Mouse (Mus musculus) hindbrain, embryonic 13.5 days (tissue): ENCODE data around the gene Slc7a5. TPM values are rescaled to one million over a fixed set of nuclear protein-coding genes. Genes with fewer than 3 reads are reported as not detected.

Experiments
- ATAC-seq: fragments of 200-750 bp; cut with Nextera tagmentation; 2 replicates; pipeline ENCODE4 v1.8.0; 2017; ENCODE audit warnings: moderate TSS enrichment; ENCODE audit not compliant: low FRiP score
- H3K27ac ChIP-seq: fragments of 300-500 bp; sonication (generic); 2 replicates; pipeline ENCODE4 v1.5.1; 2015; ENCODE audit warnings: inconsistent platforms, mild to moderate bottlenecking, moderate library complexity
- H3K27me3 ChIP-seq: fragments of 300-500 bp; sonication (generic); 2 replicates; pipeline ENCODE4 v1.6.1; 2015; ENCODE audit warnings: mild to moderate bottlenecking, inconsistent platforms
- H3K36me3 ChIP-seq: fragments of 300-500 bp; sonication (generic); 2 replicates; pipeline ENCODE4 v1.6.1; 2015; ENCODE audit warnings: mild to moderate bottlenecking, inconsistent platforms
- H3K4me1 ChIP-seq: fragments of 300-500 bp; sonication (generic); replicated peaks from 2 replicates; pipeline ENCODE4 v1.6.1; 2015; ENCODE audit warnings: inconsistent platforms
- H3K4me2 ChIP-seq: fragments of 300-500 bp; sonication (generic); 2 replicates; pipeline ENCODE4 v1.6.1; 2015; ENCODE audit warnings: inconsistent platforms, mild to moderate bottlenecking, moderate library complexity
- H3K4me3 ChIP-seq: fragments of 300-500 bp; sonication (generic); 2 replicates; pipeline ENCODE4 v1.5.1; 2015; ENCODE audit warnings: mild to moderate bottlenecking, inconsistent platforms
- H3K9ac ChIP-seq: fragments of 300-500 bp; sonication (generic); 2 replicates; pipeline ENCODE4 v1.6.1; 2015; ENCODE audit warnings: mild to moderate bottlenecking, inconsistent platforms
- H3K9me3 ChIP-seq: fragments of 300-500 bp; sonication (generic); 2 replicates; pipeline ENCODE4 v1.6.1; 2016; ENCODE audit warnings: inconsistent platforms
- WGBS: fragments of 180-500 bp; shearing (Covaris S2); methylation state at CpG from one replicate; pipeline ENCODE4 v1.1.7; 2015; 5-methylcytosine and 5-hydroxymethylcytosine counted together
- polyA plus RNA-seq: library from polyadenylated mRNA; unstranded; fragments of >200 nt; fragmentation: Nextera tagmentation; extraction: Ambion mirVana; gene quantifications from 2 replicates; pipeline ENCODE4 v1.2.1, GENCODE M21; 2015

Gene Slc7a5
- polyA plus RNA-seq, 1 experiment from 2014 or later = 37.9 TPM

DNA sequence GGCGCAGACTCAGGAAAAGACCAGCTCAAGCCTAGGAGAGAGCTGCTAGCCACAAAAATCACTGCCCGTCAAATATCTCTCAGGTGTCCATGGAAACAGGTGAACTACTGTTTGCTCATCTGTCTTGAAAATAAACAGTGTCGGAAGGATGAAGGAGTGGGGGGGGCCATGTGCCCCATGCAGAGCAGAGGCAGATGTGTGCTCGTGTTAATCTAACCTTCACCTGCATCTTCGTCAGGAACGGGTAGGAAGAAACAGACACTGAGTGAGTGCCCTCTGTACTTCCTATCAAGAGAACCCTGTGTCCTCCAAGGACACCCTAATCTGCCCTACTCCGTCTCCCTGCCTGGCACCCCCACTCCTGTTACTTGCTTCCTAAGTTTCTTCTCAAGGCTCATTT lies 55.8 kb downstream of the Slc7a5 start:
- peaks cover 16% of the 10 kb centered on the region for H3K4me1 ChIP-seq
- H3K4me2 ChIP-seq = no peak overlapping the region
- no peaks in the 10 kb centered on the region for H3K9me3 ChIP-seq
- whole genome bisulfite sequencing = 56% methylated on average over 7 of the region's 7 CpGs
- H3K36me3 ChIP-seq = no peaks in the 10 kb centered on the region
- no peak overlapping the region for H3K27ac ChIP-seq
- 0 out of 2 replicates have a peak overlapping the region, but pooled peaks have one; percentile 63 for H3K9ac ChIP-seq
- no peak for ATAC-seq
- peaks cover 10% of the 10 kb centered on the region for H3K27me3 ChIP-seq
- H3K4me3 ChIP-seq = no peak overlapping the region

DNA sequence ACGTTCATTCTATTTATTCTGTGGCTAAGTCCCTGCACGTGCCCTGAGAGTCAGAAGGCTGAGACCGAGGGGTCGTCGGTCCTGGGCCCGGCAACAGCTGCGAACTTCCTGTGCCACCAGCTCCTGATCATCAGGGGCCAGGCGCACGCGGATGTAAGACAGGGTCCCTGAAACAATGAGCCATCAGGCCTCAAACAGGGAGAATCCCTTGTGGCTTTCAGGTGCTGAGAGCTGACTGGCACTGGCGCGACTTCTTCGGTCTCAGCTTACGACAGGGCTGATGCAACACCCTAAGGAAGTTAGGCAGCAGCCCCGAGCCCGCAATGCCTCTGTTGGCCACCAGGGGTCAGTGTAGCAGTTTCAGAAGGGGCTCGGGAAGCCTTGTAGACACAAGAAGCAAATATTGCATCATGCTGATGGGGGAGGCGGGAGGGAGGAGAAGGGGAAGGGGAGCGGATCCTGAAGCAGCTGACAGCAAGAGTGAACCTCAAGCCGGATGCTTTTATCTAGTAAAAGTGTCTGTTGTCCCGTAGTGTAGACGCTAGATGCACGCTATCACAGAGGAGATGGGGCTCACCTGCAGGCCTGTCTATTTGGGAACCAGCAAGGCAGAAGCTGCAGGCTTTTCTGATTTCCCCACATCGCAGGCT lies 56.5 kb downstream of the Slc7a5 start:
- Histone ChIP-seq H3K27ac (0 out of 2 replicates have a peak overlapping the region, but pooled peaks have one; percentile 4), H3K9me3 (no peaks in the 10 kb centered on the region), H3K4me3 (peak overlapping the region; percentile 9; the same call in 1 of the 2 replicates), H3K4me2 (peak overlapping the region; percentile 48), H3K4me1 (peaks cover 16% of the 10 kb centered on the region), H3K27me3 (peaks cover 10% of the 10 kb centered on the region), H3K9ac (peak overlapping the region; percentile 63; the same call in 1 of the 2 replicates), H3K36me3 (no peaks in the 10 kb centered on the region)
- 4% methylated on average over 24 of the region's 24 CpGs for WGBS
- ATAC-seq = peak; percentile 87

DNA sequence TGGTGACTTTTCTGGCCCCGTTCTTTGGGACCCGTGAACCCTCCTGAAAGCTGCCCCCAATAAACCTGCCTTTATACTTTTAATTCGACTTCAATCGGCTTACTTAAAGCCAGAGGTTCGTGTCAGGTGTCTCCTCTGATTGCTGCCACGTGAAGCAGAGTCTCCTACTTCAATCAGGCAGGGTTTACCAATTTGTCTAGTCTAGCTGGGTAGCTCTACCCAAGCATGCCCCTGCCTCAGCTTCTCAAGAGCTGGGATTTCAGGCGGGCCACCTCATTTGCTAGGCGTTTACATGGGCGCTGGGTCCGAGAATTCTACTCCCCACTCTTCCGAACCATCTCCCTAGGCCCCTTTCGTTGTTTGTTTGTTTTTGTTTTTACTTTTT lies 57.1 kb downstream of the Slc7a5 start:
- Histone ChIP-seq H3K27ac (no peak overlapping the region), H3K4me3 (no peak overlapping the region), H3K9me3 (no peaks in the 10 kb centered on the region), H3K36me3 (no peaks in the 10 kb centered on the region), H3K4me2 (peak overlapping the region; percentile 48), H3K9ac (peak overlapping the region; percentile 51; the same call in 1 of the 2 replicates), H3K4me1 (peaks cover 16% of the 10 kb centered on the region), H3K27me3 (peaks cover 10% of the 10 kb centered on the region)
- WGBS = 48% methylated on average over 12 of the region's 12 CpGs
- peak; percentile 17; the same call in 1 of the 2 replicates for ATAC-seq

DNA sequence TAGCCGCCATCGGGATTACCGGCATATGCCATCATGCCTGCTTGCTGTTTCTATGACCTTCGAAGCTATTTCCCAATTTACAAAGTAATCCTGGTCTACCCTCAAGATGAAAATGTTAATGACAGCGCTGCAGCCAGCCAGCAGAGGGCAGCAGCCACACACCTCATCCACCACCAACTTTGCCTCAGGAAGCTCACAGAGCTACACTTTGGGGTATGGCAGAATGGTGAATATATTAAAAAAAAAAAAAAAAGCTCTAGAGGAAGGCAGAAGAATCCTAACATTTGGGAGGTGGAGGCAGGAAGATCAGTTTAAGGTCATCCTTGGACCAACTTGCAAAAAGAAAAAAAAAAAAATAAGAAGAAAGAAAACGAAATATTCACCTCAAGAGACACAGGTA lies 57.5 kb downstream of the Slc7a5 start:
- Histone ChIP-seq H3K4me3 (no peak overlapping the region), H3K27me3 (peaks cover 10% of the 10 kb centered on the region), H3K4me2 (no peak overlapping the region), H3K4me1 (peaks cover 16% of the 10 kb centered on the region), H3K36me3 (no peaks in the 10 kb centered on the region), H3K27ac (no peak overlapping the region), H3K9ac (no peak overlapping the region), H3K9me3 (no peaks in the 10 kb centered on the region)
- no peak for ATAC-seq
- WGBS = 15% methylated on average over 6 of the region's 6 CpGs

DNA sequence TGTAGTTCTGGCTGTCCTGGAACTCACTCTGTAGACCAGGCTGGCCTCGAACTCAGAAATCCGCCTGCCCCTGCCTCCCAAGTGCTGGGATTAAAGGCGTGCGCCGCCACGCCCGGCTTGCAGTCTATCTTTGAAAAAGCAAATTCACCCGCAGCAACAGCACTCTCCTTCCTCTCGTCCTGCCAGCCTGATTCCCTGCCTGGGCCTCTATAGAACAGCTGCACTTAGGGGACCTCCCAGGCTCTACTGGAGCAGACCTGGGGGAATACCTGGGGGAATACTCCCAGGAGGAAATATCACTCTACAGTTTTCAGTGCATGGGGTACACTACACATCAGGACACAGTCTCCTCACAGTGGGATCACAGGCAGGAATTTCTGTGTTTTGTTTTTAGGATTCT lies 58.2 kb downstream of the Slc7a5 start:
- WGBS = 71% methylated on average over 9 of the region's 9 CpGs
- no peak overlapping the region for H3K4me2 ChIP-seq
- ATAC-seq = no peak

DNA sequence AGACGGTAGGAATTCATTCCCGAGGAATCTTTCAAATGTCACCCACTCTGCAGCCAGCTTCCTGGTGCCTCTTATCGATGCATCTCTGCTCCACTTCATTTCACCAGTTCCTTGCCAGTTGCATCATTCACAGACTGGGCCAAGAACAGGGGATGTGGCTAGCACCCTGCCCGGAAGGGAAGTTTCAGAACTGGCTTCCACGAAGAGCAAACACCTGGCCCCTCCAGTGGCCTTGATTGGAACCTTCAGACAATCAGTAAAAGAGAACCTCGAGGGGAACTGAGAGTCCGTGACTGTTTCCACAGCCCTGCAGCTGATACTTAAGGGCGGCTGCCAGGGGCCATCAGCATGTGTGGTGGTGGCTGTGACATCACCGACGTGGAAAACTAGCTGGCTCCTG lies 59.0 kb downstream of the Slc7a5 start:
- 72% methylated on average over 10 of the region's 10 CpGs for WGBS

More for the DNA sequence above, 58.2 kb downstream of the Slc7a5 start:
- no peak overlapping the region for H3K27ac ChIP-seq
- H3K4me1 ChIP-seq = peaks cover 16% of the 10 kb centered on the region
- no peak overlapping the region for H3K4me3 ChIP-seq
- no peaks in the 10 kb centered on the region for H3K9me3 ChIP-seq
- H3K9ac ChIP-seq = no peak overlapping the region
- H3K36me3 ChIP-seq = no peaks in the 10 kb centered on the region
- H3K27me3 ChIP-seq = peaks cover 10% of the 10 kb centered on the region

DNA sequence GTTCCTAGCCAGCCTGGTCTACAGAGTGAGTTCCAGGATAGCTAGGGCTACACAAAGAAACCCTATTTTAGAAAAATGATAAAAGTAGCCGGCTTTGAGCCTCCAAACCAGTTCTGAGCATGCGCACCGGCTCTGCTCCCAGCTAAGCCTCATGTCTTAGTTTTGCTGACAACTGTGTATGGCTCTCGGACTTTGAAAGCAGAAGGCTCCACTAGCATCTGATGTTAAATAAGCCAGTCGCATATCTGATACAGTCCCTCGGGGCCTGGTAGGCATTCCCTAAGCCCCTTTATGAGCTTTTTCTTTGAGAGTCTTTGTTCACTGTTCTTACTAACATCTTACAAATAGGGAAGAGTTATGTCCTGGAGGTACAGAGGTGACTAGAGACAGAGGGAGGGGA lies 59.5 kb downstream of the Slc7a5 start:
- Histone ChIP-seq H3K4me3 (no peak overlapping the region), H3K9me3 (no peaks in the 10 kb centered on the region), H3K36me3 (no peaks in the 10 kb centered on the region), H3K27ac (no peak overlapping the region), H3K4me2 (no peak overlapping the region), H3K4me1 (peaks cover 16% of the 10 kb centered on the region), H3K9ac (no peak overlapping the region), H3K27me3 (peaks cover 10% of the 10 kb centered on the region)
- no peak for ATAC-seq
- WGBS = 70% methylated on average over 6 of the region's 6 CpGs

More for the DNA sequence above, 59.0 kb downstream of the Slc7a5 start:
- no peaks in the 10 kb centered on the region for H3K9me3 ChIP-seq
- no peak overlapping the region for H3K9ac ChIP-seq
- H3K4me2 ChIP-seq = no peak overlapping the region
- no peaks in the 10 kb centered on the region for H3K36me3 ChIP-seq
- peaks cover 10% of the 10 kb centered on the region for H3K27me3 ChIP-seq
- peaks cover 16% of the 10 kb centered on the region for H3K4me1 ChIP-seq
- no peak for ATAC-seq
- H3K4me3 ChIP-seq = no peak overlapping the region
- no peak overlapping the region for H3K27ac ChIP-seq

DNA sequence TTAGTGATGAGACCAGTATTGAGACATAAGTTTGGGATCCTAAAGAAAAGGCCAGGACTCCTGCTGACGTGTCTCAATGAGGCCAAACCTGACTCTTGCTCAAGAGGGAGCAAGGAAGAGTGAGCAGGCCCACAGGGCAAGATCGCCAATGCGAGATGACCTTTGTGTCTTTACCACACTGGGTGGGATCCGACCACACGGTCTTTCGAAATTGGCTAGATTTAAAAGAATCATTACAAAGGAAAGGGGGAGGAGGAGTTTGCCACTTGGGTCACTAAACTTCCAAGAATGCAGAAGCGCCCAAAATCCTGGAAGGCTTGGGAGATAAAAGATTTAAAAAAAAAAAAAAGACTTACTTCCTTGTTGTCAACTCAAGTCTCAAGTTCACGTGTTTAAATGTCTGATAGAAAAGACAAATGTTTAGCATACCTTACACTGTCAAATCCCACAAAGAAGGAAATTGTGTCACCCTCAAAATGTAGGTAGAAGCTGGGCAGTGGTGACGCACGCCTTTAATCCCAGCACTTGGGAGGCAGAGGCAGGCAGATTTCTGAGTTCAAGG lies 60.2 kb downstream of the Slc7a5 start:
- no peaks in the 10 kb centered on the region for H3K9me3 ChIP-seq
- no peaks in the 10 kb centered on the region for H3K36me3 ChIP-seq
- WGBS = 69% methylated on average over 10 of the region's 10 CpGs
- H3K4me2 ChIP-seq = no peak overlapping the region
- no peak overlapping the region for H3K27ac ChIP-seq
- no peak overlapping the region for H3K9ac ChIP-seq
- peaks cover 16% of the 10 kb centered on the region for H3K4me1 ChIP-seq
- H3K4me3 ChIP-seq = no peak overlapping the region
- ATAC-seq = no peak
- peaks cover 9% of the 10 kb centered on the region for H3K27me3 ChIP-seq

DNA sequence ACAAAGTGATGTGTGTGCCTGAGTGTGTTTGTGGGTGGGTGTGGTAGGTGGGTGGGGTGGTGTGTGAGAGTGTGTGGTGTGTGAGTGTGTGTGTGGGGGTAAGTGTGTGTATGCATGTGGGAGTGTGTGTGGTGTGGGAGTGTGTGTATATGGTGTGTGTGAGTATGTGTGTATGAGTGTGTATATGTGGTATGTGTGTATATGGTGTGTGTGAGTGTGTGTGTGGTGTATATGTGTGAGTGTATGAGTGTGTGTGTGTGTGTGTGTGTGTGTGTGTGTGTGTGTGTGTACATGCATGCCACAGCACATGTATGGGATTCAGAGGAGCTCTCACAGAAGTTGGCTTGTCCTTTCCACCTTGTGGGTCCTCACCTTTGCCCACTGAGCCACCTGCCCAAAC lies 60.7 kb downstream of the Slc7a5 start:
- Histone ChIP-seq H3K9me3 (no peaks in the 10 kb centered on the region), H3K36me3 (no peaks in the 10 kb centered on the region), H3K4me3 (no peak overlapping the region), H3K4me1 (peaks cover 15% of the 10 kb centered on the region), H3K27me3 (peaks cover 5% of the 10 kb centered on the region; the same call in 1 of the 2 replicates), H3K27ac (no peak overlapping the region), H3K9ac (no peak overlapping the region), H3K4me2 (no peak overlapping the region)
- ATAC-seq = no peak

DNA sequence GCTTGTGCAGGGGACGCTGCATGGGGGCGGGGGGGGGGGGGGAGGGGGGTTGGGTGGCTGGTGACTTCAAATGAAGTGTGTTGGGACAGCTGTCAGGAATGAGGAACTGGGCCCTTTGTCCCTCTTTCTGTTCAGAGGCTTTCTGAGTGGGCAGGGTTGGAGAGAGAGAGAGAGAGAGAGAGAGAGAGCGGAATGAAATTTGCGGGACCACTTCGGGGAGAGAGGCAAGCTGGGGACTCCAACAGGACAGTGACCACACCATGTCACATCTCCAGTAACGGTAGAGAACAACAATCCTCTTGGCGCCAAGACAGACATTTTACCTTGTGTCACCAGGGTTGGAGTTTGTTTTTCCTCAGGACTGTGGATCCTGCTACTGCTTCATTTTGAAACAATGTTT lies 62.7 kb downstream of the Slc7a5 start:
- ATAC-seq = no peak
- Histone ChIP-seq H3K4me1 (no peaks in the 10 kb centered on the region), H3K9ac (no peak overlapping the region), H3K36me3 (no peaks in the 10 kb centered on the region), H3K27ac (no peak overlapping the region), H3K4me2 (no peak overlapping the region), H3K4me3 (no peak overlapping the region), H3K9me3 (no peaks in the 10 kb centered on the region), H3K27me3 (peaks cover 5% of the 10 kb centered on the region; the same call in 1 of the 2 replicates)
- 37% methylated on average over 5 of the region's 7 CpGs for WGBS

DNA sequence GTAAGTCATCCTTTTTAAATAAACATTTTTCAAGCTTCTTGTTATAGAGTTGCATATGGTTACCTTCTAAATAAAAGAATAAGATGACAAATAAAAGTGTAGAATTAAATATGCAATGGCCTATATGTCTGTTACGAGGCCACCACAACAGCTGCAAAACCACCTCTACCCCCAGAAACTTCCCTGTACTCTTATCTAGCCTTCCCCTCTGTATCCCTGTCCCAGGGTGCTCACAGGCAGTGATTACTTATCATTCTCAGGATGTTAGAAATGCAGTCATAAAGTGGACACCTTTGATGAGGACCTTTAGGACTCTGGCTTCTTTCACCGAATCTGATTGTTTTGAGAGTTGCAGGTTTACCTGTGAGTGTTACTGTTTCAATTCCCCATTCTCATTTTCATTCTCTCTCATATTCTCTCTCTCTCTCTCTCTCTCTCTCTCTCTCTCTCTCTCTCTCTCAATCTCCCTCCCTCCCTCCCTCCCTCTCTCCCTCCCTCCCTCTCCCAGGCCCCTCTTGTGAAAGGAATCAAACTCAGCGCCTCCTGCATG lies 64.2 kb downstream of the Slc7a5 start:
- Histone ChIP-seq H3K4me2 (no peak overlapping the region), H3K4me3 (no peak overlapping the region), H3K4me1 (no peaks in the 10 kb centered on the region), H3K27me3 (no peaks in the 10 kb centered on the region), H3K9ac (no peak overlapping the region), H3K9me3 (no peaks in the 10 kb centered on the region), H3K36me3 (no peaks in the 10 kb centered on the region), H3K27ac (no peak overlapping the region)
- WGBS = 86% methylated on average over 3 of the region's 3 CpGs
- no peak for ATAC-seq

DNA sequence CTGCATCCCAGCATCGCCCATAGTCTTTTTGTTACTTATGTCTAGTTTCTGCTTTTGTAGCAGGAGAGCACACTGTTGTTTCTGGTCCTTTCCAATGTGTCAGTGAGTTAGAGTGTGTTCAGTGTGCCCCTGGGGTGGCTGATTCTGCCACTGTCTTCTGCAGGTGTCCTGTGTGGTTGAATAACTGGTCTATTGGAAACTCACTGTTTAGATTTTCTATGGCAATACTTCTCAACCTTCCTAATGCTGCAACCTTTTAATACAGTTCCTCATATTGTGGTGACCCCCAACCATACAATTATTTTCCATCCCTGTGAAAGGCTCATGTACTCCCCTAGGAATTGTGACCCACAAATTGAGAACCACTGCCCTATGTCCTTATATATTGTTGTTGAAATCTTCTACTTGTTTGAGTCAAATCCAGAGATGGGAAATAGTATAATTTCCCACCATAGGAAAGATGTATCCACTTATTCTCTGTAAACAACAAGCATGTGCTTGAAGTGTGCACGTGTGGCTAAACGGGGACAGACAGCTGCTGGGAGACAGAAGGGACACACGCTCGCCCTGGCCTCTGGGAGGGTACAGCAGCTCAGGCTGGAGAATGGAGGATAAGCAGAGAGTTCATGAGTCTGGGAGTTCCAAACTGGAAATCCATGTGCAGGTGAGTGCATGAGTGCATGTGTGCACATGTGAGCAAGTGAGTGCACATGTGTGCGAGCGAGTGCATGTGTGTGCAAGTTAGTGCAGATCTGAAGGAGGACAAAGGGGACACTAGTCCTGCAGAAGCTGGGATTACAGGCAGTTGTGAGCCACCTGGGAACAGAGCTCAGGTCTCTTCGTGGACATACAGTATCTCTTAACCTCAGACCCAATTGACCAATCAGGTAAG lies 65.2 kb downstream of the Slc7a5 start:
- ATAC-seq = no peak
- 91% methylated on average over 8 of the region's 8 CpGs for WGBS
- Histone ChIP-seq H3K27ac (no peak overlapping the region), H3K36me3 (no peaks in the 10 kb centered on the region), H3K4me3 (no peak overlapping the region), H3K4me1 (no peaks in the 10 kb centered on the region), H3K27me3 (no peaks in the 10 kb centered on the region), H3K4me2 (no peak overlapping the region), H3K9me3 (no peaks in the 10 kb centered on the region), H3K9ac (no peak overlapping the region)
